Mouse (Mus musculus) liver, embryonic 14.5 days (tissue): ENCODE measurements at regions not wholly inside any gene's neighbourhood (a gene's known extent, or its start where the extent isn't known, plus 50 kb on each side); places are given as distances from the start of the nearest gene placed in this dataset.

Source experiments
- CTCF ChIP-seq: IDR thresholded peaks from 2 replicates; pipeline ENCODE4 v1.5.1; 2016; ENCODE audit warnings: antibody characterized with exemption, low read depth, control low read depth
- EP300 ChIP-seq: IDR thresholded peaks from 2 replicates; pipeline ENCODE4 v1.6.1; 2016; ENCODE audit warnings: antibody characterized with exemption, low read depth

- TF ChIP-seq CTCF (no peak), EP300 (no peak)
Observed at GRCm38 (mm10) chr17:4641166-4641565, 353.0 kb upstream of the Arid1b start.
